Mouse (Mus musculus) midbrain, embryonic 13.5 days (tissue): ENCODE measurements around the gene Atad2b. TPM values are rescaled to one million over a fixed set of nuclear protein-coding genes. Genes with fewer than 3 reads are reported as not detected.

Experiments
- ATAC-seq: fragments of 200-750 bp; cut with Nextera tagmentation; 2 replicates; pipeline ENCODE4 v1.8.0; 2017; ENCODE audit warnings: mild to moderate bottlenecking, moderate TSS enrichment, moderate library complexity
- H3K27ac ChIP-seq: fragments of 300-500 bp; sonication (generic); 2 replicates; pipeline ENCODE4 v1.5.1; 2015; ENCODE audit warnings: inconsistent platforms, mild to moderate bottlenecking, moderate library complexity
- H3K27me3 ChIP-seq: fragments of 300-500 bp; sonication (generic); 2 replicates; pipeline ENCODE4 v1.6.1; 2015; ENCODE audit warnings: mild to moderate bottlenecking, inconsistent platforms
- H3K36me3 ChIP-seq: fragments of 300-500 bp; sonication (generic); 2 replicates; pipeline ENCODE4 v1.6.1; 2015; ENCODE audit warnings: mild to moderate bottlenecking, inconsistent platforms
- H3K4me1 ChIP-seq: fragments of 300-500 bp; sonication (generic); replicated peaks from 2 replicates; pipeline ENCODE4 v1.6.1; 2015; ENCODE audit warnings: inconsistent platforms
- H3K4me2 ChIP-seq: fragments of 300-500 bp; sonication (generic); replicated peaks from 2 replicates; pipeline ENCODE4 v1.6.1; 2015; ENCODE audit warnings: moderate library complexity, mild to moderate bottlenecking, inconsistent platforms
- H3K4me3 ChIP-seq: fragments of 300-500 bp; sonication (generic); replicated peaks from 2 replicates; pipeline ENCODE4 v1.5.1; 2015; ENCODE audit warnings: mild to moderate bottlenecking, inconsistent platforms
- H3K9ac ChIP-seq: fragments of 300-500 bp; sonication (generic); replicated peaks from 2 replicates; pipeline ENCODE4 v1.6.1; 2015; ENCODE audit warnings: mild to moderate bottlenecking, inconsistent platforms
- H3K9me3 ChIP-seq: fragments of 300-500 bp; sonication (generic); 2 replicates; pipeline ENCODE4 v1.6.1; 2016; ENCODE audit warnings: mild to moderate bottlenecking, inconsistent platforms
- WGBS: fragments of 180-500 bp; shearing (Covaris S2); methylation state at CpG from one replicate; pipeline ENCODE4 v1.1.7; 2015; 5-methylcytosine and 5-hydroxymethylcytosine counted together
- polyA plus RNA-seq: library from polyadenylated mRNA; unstranded; fragments of >200 nt; fragmentation: Nextera tagmentation; extraction: Ambion mirVana; gene quantifications from 2 replicates; pipeline ENCODE4 v1.2.1, GENCODE M21; 2015

Atad2b gene
- polyA plus RNA-seq, 1 experiment from 2014 or later = 17.5 TPM

GRCm38 (mm10) chr12:5025226-5025861 lies 108.2 kb downstream of the Atad2b start:
- Histone ChIP-seq H3K4me2 (no peak overlapping the region), H3K9ac (no peak overlapping the region), H3K27ac (no peak overlapping the region), H3K4me1 (no peaks in the 10 kb centered on the region), H3K9me3 (no peaks in the 10 kb centered on the region), H3K27me3 (no peaks in the 10 kb centered on the region), H3K36me3 (peaks cover 27% of the 10 kb centered on the region), H3K4me3 (no peak overlapping the region)
- ATAC-seq = no peak
- 90% methylated on average over 10 of the region's 10 CpGs for WGBS

GRCm38 (mm10) chr12:5029035-5029434 lies 111.9 kb downstream of the Atad2b start:
- Histone ChIP-seq H3K4me3 (no peak overlapping the region), H3K4me1 (no peaks in the 10 kb centered on the region), H3K9ac (no peak overlapping the region), H3K9me3 (no peaks in the 10 kb centered on the region), H3K27ac (no peak overlapping the region), H3K27me3 (no peaks in the 10 kb centered on the region), H3K4me2 (no peak overlapping the region), H3K36me3 (peaks cover 46% of the 10 kb centered on the region)
- no peak for ATAC-seq
- WGBS = 88% methylated on average over 5 of the region's 5 CpGs

GRCm38 (mm10) chr12:5038008-5038407 lies 120.9 kb downstream of the Atad2b start:
- H3K27me3 ChIP-seq = no peaks in the 10 kb centered on the region
- no peaks in the 10 kb centered on the region for H3K4me1 ChIP-seq
- H3K27ac ChIP-seq = no peak overlapping the region
- H3K4me2 ChIP-seq = no peak overlapping the region
- peaks cover 56% of the 10 kb centered on the region for H3K36me3 ChIP-seq
- no peak overlapping the region for H3K9ac ChIP-seq
- WGBS = 93% methylated on average over 2 of the region's 2 CpGs
- H3K9me3 ChIP-seq = no peaks in the 10 kb centered on the region
- ATAC-seq = no peak
- H3K4me3 ChIP-seq = no peak overlapping the region

GRCm38 (mm10) chr12:5044141-5044540 lies 127.0 kb downstream of the Atad2b start:
- 88% methylated on average over 15 of the region's 15 CpGs for WGBS
- H3K4me2 ChIP-seq = no peak overlapping the region
- no peak for ATAC-seq
- H3K9ac ChIP-seq = no peak overlapping the region
- H3K4me1 ChIP-seq = no peaks in the 10 kb centered on the region
- no peaks in the 10 kb centered on the region for H3K9me3 ChIP-seq
- no peak overlapping the region for H3K4me3 ChIP-seq
- no peak overlapping the region for H3K27ac ChIP-seq
- no peaks in the 10 kb centered on the region for H3K27me3 ChIP-seq
- peaks cover 22% of the 10 kb centered on the region for H3K36me3 ChIP-seq

- Histone ChIP-seq H3K9ac (no peak overlapping the region), H3K4me2 (no peak overlapping the region), H3K27ac (no peak overlapping the region), H3K36me3 (peaks cover 10% of the 10 kb centered on the region), H3K4me1 (no peaks in the 10 kb centered on the region), H3K4me3 (no peak overlapping the region), H3K9me3 (peaks cover 24% of the 10 kb centered on the region), H3K27me3 (no peaks in the 10 kb centered on the region)
- no peak for ATAC-seq
- WGBS = 95% methylated on average over 4 of the region's 4 CpGs
Measured at GRCm38 (mm10) chr12:5048104-5048503, 131.0 kb downstream of the Atad2b start.

- Histone ChIP-seq H3K4me3 (no peak overlapping the region), H3K4me1 (no peaks in the 10 kb centered on the region), H3K27me3 (no peaks in the 10 kb centered on the region), H3K36me3 (no peaks in the 10 kb centered on the region), H3K4me2 (no peak overlapping the region), H3K27ac (no peak overlapping the region), H3K9me3 (no peaks in the 10 kb centered on the region), H3K9ac (no peak overlapping the region)
- no peak for ATAC-seq
- WGBS = 38% methylated on average over 3 of the region's 3 CpGs
Measured at GRCm38 (mm10) chr12:5067590-5067989, 150.4 kb downstream of the Atad2b start.

GRCm38 (mm10) chr12:5070131-5070530 lies 153.0 kb downstream of the Atad2b start:
- H3K4me2 ChIP-seq = no peak overlapping the region
- no peak for ATAC-seq

GRCm38 (mm10) chr12:5073191-5073590 lies 156.0 kb downstream of the Atad2b start:
- H3K4me2 ChIP-seq = no peak overlapping the region
- no peaks in the 10 kb centered on the region for H3K36me3 ChIP-seq
- no peak overlapping the region for H3K9ac ChIP-seq
- 90% methylated on average over 12 of the region's 12 CpGs for WGBS
- no peak overlapping the region for H3K4me3 ChIP-seq
- H3K4me1 ChIP-seq = no peaks in the 10 kb centered on the region
- H3K9me3 ChIP-seq = no peaks in the 10 kb centered on the region
- no peak overlapping the region for H3K27ac ChIP-seq
- ATAC-seq = no peak
- H3K27me3 ChIP-seq = no peaks in the 10 kb centered on the region

More at GRCm38 (mm10) chr12:5070131-5070530, 153.0 kb downstream of the Atad2b start:
- Histone ChIP-seq H3K36me3 (no peaks in the 10 kb centered on the region), H3K27me3 (no peaks in the 10 kb centered on the region), H3K9me3 (no peaks in the 10 kb centered on the region), H3K4me3 (no peak overlapping the region), H3K9ac (no peak overlapping the region), H3K27ac (no peak overlapping the region), H3K4me1 (no peaks in the 10 kb centered on the region)
- WGBS = 80% methylated on average over 3 of the region's 3 CpGs

GRCm38 (mm10) chr12:5081480-5081879 lies 164.3 kb downstream of the Atad2b start:
- peaks cover 54% of the 10 kb centered on the region for H3K36me3 ChIP-seq

GRCm38 (mm10) chr12:5084714-5085113 lies 167.6 kb downstream of the Atad2b start:
- H3K9me3 ChIP-seq = no peaks in the 10 kb centered on the region
- 93% methylated on average over 5 of the region's 5 CpGs for WGBS
- H3K4me2 ChIP-seq = no peak overlapping the region
- no peak overlapping the region for H3K4me3 ChIP-seq
- H3K27ac ChIP-seq = no peak overlapping the region
- peaks cover 25% of the 10 kb centered on the region for H3K4me1 ChIP-seq
- peaks cover 55% of the 10 kb centered on the region for H3K36me3 ChIP-seq
- no peak for ATAC-seq
- no peaks in the 10 kb centered on the region for H3K27me3 ChIP-seq
- H3K9ac ChIP-seq = no peak overlapping the region

More at GRCm38 (mm10) chr12:5081480-5081879, 164.3 kb downstream of the Atad2b start:
- Histone ChIP-seq H3K9me3 (no peaks in the 10 kb centered on the region), H3K27ac (no peak overlapping the region), H3K4me3 (no peak overlapping the region), H3K4me2 (no peak overlapping the region), H3K4me1 (no peaks in the 10 kb centered on the region), H3K9ac (no peak overlapping the region), H3K27me3 (no peaks in the 10 kb centered on the region)
- no peak for ATAC-seq
- WGBS = 88% methylated on average over 4 of the region's 4 CpGs

- WGBS = 39% methylated on average over 10 of the region's 10 CpGs
- Histone ChIP-seq H3K27me3 (no peaks in the 10 kb centered on the region), H3K36me3 (peaks cover 54% of the 10 kb centered on the region), H3K27ac (peak overlapping the region; percentile 77), H3K4me3 (no peak overlapping the region), H3K9ac (no peak overlapping the region), H3K4me1 (peaks cover 28% of the 10 kb centered on the region), H3K9me3 (no peaks in the 10 kb centered on the region), H3K4me2 (0 out of 2 replicates have a peak overlapping the region, but pooled peaks have one; percentile 5)
- ATAC-seq = peak; percentile 76
Measured at GRCm38 (mm10) chr12:5087787-5088519, 170.8 kb downstream of the Atad2b start.

GRCm38 (mm10) chr12:5088639-5089038 lies 171.5 kb downstream of the Atad2b start:
- peaks cover 54% of the 10 kb centered on the region for H3K36me3 ChIP-seq
- no peaks in the 10 kb centered on the region for H3K9me3 ChIP-seq
- peak overlapping the region; percentile 86 for H3K27ac ChIP-seq
- H3K27me3 ChIP-seq = no peaks in the 10 kb centered on the region
- whole genome bisulfite sequencing = 36% methylated on average over 1 of the region's 1 CpGs
- no peak overlapping the region for H3K4me2 ChIP-seq
- ATAC-seq = peak; percentile 61
- no peak overlapping the region for H3K4me3 ChIP-seq
- H3K4me1 ChIP-seq = peaks cover 28% of the 10 kb centered on the region
- H3K9ac ChIP-seq = no peak overlapping the region
